Mouse (Mus musculus) heart, postnatal 0 days (tissue): ENCODE data around the gene Dlx6.

Experiments
- CTCF ChIP-seq: IDR thresholded peaks from 2 replicates; pipeline ENCODE4 v1.5.1; 2016; ENCODE audit warnings: antibody characterized with exemption, control low read depth, low read depth
- EP300 ChIP-seq: IDR thresholded peaks from 2 replicates; pipeline ENCODE4 v1.6.1; 2016; ENCODE audit warnings: antibody characterized with exemption, low read depth

GRCm38 (mm10) chr6:6851166-6851565 is 12.0 kb upstream of the Dlx6 start:
- TF ChIP-seq EP300 = no peak
- no peak for TF ChIP-seq CTCF
